Mouse (Mus musculus) kidney, postnatal 0 days (tissue): ENCODE results near the gene Ovca2. TPM values are rescaled to one million over a fixed set of nuclear protein-coding genes. Genes with fewer than 3 reads are reported as not detected.

Source experiments
- ATAC-seq: fragments of 200-750 bp; cut with Nextera tagmentation; replicated peaks from 2 replicates; pipeline ENCODE4 v1.8.0; 2017; ENCODE audit warnings: low read depth, moderate number of reproducible peaks, moderate TSS enrichment, moderate library complexity; ENCODE audit not compliant: low FRiP score
- DNase-seq: peaks from one replicate; pipeline ENCODE4 v3.0.0-alpha.2; 2016; ENCODE audit warnings: low spot score
- H3K27ac ChIP-seq: fragments of 300-500 bp; sonication (generic); 2 replicates; pipeline ENCODE4 v1.5.1; 2014; ENCODE audit warnings: mild to moderate bottlenecking
- H3K27me3 ChIP-seq: fragments of 300-500 bp; sonication (generic); 2 replicates; pipeline ENCODE4 v1.6.1; 2014; ENCODE audit warnings: low read length, mixed read lengths; ENCODE audit not compliant: insufficient read depth
- H3K36me3 ChIP-seq: fragments of 300-500 bp; sonication (generic); 2 replicates; pipeline ENCODE4 v1.6.1; 2014; ENCODE audit warnings: low read length, mixed read lengths; ENCODE audit not compliant: insufficient read depth
- H3K4me1 ChIP-seq: fragments of 300-500 bp; sonication (generic); replicated peaks from 2 replicates; pipeline ENCODE4 v1.6.1; 2014; ENCODE audit warnings: antibody characterized with exemption, low read length, mixed read lengths; ENCODE audit not compliant: insufficient read depth
- H3K4me2 ChIP-seq: fragments of 300-500 bp; sonication (generic); 2 replicates; pipeline ENCODE4 v1.6.1; 2014; ENCODE audit warnings: mild to moderate bottlenecking, low read length, moderate library complexity, mixed read lengths
- H3K4me3 ChIP-seq: fragments of 300-500 bp; sonication (generic); replicated peaks from 2 replicates; pipeline ENCODE4 v1.5.1; 2014; ENCODE audit warnings: low read depth, low read length
- H3K9ac ChIP-seq: fragments of 300-500 bp; sonication (generic); 2 replicates; pipeline ENCODE4 v1.6.1; 2014; ENCODE audit warnings: low read depth, low read length
- H3K9me3 ChIP-seq: fragments of 300-500 bp; sonication (generic); replicated peaks from 2 replicates; pipeline ENCODE4 v1.6.1; 2016; ENCODE audit warnings: low read length, inconsistent platforms, mixed read lengths
- CTCF ChIP-seq: IDR thresholded peaks from 2 replicates; pipeline ENCODE4 v1.5.1; 2016; ENCODE audit warnings: antibody characterized with exemption, low read depth, mild to moderate bottlenecking, moderate library complexity
- WGBS: fragments of 180-500 bp; shearing (Covaris S2); extraction: QIAGEN DNeasy Blood & Tissue Kit; methylation state at CpG from one replicate; pipeline ENCODE4 v1.1.7; 2014; 5-methylcytosine and 5-hydroxymethylcytosine counted together
- polyA plus RNA-seq: library from polyadenylated mRNA; unstranded; fragments of >200 nt; fragmentation: Nextera tagmentation; extraction: Ambion mirVana; gene quantifications from 2 replicates; pipeline ENCODE4 v1.2.1, GENCODE M21; 2015

Ovca2 gene
- polyA plus RNA-seq, 1 experiment from 2014 or later, result 26.6 TPM

DNA sequence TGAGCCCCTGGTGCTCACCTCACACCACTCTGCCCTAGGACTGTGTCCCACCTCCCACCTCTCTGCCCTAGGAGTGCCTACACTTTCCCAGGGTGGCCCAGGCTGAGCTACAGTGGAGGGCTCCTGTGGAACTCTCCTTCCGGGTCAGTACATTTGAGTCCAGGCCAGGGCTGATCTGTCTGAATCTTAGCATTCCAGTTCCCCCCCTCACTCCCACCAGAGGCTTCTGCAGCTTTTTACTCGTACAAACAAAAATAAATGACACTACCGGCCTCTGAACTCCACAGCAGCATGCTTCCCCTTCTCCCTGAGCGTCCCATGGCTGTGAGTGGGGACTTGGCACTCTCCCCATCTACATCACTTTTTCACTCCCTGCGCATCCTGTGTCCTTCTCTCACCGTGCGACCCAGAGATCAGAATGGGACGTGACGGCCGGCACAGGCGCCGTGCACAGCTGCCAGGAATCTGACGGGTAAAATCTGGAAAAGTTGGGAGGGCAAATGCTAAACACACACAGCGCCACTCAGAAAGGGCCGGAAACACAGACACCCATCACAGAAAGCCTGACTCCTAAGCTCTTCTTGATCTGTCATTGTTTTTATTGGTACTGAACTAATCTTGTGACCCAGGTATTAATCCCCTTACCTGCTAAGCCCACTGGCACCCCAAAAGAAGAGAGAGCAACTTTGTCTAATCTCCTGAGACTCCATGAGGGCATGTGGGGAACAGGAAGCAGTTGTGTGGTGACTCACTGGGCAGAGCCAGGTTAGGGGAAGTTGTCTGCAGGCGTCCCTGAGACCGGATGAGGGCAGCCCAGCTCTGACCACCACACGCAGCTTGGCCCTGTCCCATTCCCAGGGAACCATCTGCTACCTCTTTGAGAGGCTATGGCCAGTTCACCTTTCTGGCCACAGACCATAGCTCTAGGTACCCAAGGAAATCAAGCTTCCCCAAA, 25.8 kb downstream of the Ovca2 start:
- Histone ChIP-seq H3K4me1 (peaks cover 20% of the 10 kb centered on the region; the same call in 1 of the 2 replicates), H3K4me3 (no peak overlapping the region), H3K9me3 (no peaks in the 10 kb centered on the region), H3K27me3 (no peaks in the 10 kb centered on the region), H3K4me2 (no peak overlapping the region), H3K36me3 (peaks cover 10% of the 10 kb centered on the region; the same call in 1 of the 2 replicates), H3K27ac (peak overlapping the region; percentile 90), H3K9ac (0 out of 2 replicates have a peak overlapping the region, but pooled peaks have one; percentile 6)
- TF ChIP-seq CTCF, result no peak
- ATAC-seq (0 out of 2 replicates have a peak, but pooled peaks have one; percentile 29), DNase-seq (no peak)
- 40% methylated on average over 18 of the region's 18 CpGs for WGBS

GRCm38 (mm10) chr11:75150346-75150745, 28.3 kb downstream of the Ovca2 start:
- H3K9me3 ChIP-seq, result no peaks in the 10 kb centered on the region
- no peak overlapping the region for H3K4me2 ChIP-seq
- 0 out of 2 replicates have a peak, but pooled peaks have one; percentile 19 for TF ChIP-seq CTCF
- no peaks in the 10 kb centered on the region for H3K27me3 ChIP-seq
- peaks cover 10% of the 10 kb centered on the region; the same call in 1 of the 2 replicates for H3K36me3 ChIP-seq
- ATAC-seq (no peak), DNase-seq (no peak)
- H3K27ac ChIP-seq, result no peak overlapping the region
- H3K4me3 ChIP-seq, result no peak overlapping the region
- no peak overlapping the region for H3K9ac ChIP-seq
- 73% methylated on average over 1 of the region's 1 CpGs for WGBS
- H3K4me1 ChIP-seq, result peaks cover 16% of the 10 kb centered on the region; the same call in 1 of the 2 replicates

DNA sequence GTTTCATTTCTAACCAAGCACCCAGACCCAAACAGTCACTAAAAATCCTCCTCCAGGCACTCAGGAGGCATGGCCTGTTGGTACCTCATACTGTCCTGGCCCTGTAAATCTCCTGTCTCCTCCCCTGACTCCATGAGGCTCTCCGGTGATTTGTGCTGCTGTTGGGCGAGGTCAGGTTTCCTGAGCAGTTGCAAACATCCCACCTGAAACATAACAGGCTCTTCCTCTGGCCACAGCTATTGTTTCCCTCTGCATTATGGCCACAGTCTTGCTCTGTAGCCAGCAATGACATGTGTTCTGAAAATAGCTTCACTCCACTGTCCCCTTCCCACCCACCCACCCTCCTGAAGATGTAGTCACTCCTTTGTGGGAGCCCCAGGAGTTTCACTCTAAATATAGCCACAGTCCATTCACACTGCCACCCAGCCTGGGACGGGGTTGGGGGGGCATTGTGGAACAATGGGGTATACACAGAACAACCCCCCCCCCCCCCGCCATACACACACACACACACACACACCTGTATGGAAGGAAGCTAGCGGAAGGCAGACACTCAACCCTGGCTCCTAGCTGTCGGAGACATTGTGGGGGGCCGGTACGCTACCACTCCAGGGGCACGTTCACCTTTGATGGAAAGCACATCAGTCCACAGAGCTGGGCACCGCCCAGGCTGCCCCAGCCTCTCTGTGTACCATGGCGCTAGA, 30.2 kb downstream of the Ovca2 start:
- Histone ChIP-seq H3K9ac (no peak overlapping the region), H3K4me3 (no peak overlapping the region), H3K27me3 (no peaks in the 10 kb centered on the region), H3K4me2 (no peak overlapping the region), H3K36me3 (peaks cover 23% of the 10 kb centered on the region), H3K4me1 (peaks cover 16% of the 10 kb centered on the region; the same call in 1 of the 2 replicates), H3K27ac (peak overlapping the region; percentile 81), H3K9me3 (no peaks in the 10 kb centered on the region)
- DNase-seq (peak; percentile 62), ATAC-seq (0 out of 2 replicates have a peak, but pooled peaks have one; percentile 9)
- WGBS, result 61% methylated on average over 11 of the region's 11 CpGs
- TF ChIP-seq CTCF, result no peak

DNA sequence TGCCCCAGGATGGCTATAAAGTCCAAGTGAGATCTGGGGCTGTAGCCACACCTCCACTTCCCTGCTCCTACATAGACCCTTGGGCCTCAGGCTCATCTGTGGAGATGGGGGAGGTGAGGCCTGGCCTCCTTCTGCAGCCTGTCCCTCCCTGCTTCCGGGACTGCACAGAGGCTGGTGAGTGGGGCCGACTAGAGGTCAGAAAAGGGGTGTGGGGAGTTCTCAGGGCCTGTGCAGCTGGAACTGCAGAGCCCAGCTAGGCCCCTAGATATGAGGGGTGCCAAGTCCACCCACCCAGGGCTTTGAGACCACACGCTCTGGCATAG, 30.8 kb downstream of the Ovca2 start:
- H3K27me3 ChIP-seq, result no peaks in the 10 kb centered on the region

GRCm38 (mm10) chr11:75147106-75147845, 31.4 kb downstream of the Ovca2 start:
- no peak for TF ChIP-seq CTCF
- Histone ChIP-seq H3K4me1 (peaks cover 13% of the 10 kb centered on the region; the same call in 1 of the 2 replicates), H3K27me3 (no peaks in the 10 kb centered on the region), H3K9me3 (no peaks in the 10 kb centered on the region), H3K4me3 (no peak overlapping the region), H3K9ac (no peak overlapping the region), H3K36me3 (peaks cover 31% of the 10 kb centered on the region), H3K4me2 (no peak overlapping the region), H3K27ac (peak overlapping the region; percentile 81)
- 18% methylated on average over 11 of the region's 11 CpGs for WGBS
- ATAC-seq (no peak), DNase-seq (peak; percentile 72)

More for the DNA sequence above, 30.8 kb downstream of the Ovca2 start:
- Histone ChIP-seq H3K27ac (peak overlapping the region; percentile 81), H3K4me3 (no peak overlapping the region), H3K9me3 (no peaks in the 10 kb centered on the region), H3K9ac (no peak overlapping the region), H3K4me2 (no peak overlapping the region), H3K36me3 (peaks cover 30% of the 10 kb centered on the region), H3K4me1 (peaks cover 13% of the 10 kb centered on the region; the same call in 1 of the 2 replicates)
- DNase-seq (peak; percentile 79), ATAC-seq (peak; percentile 79)
- no peak for TF ChIP-seq CTCF
- WGBS, result 26% methylated on average over 3 of the region's 3 CpGs
